Mouse (Mus musculus): ENCODE results near the gene Rprd1b. TPM values are rescaled to one million over a fixed set of nuclear protein-coding genes. Genes with fewer than 3 reads are reported as not detected.

The Rprd1b gene
- polyA plus RNA-seq (2011; ENCODE audit: insufficient read length, low read depth, missing spikeins): 20.8 and 24.1 TPM in 2 replicates

- H3K4me3 ChIP-seq (ENCODE audit: insufficient read depth, low read length): peak within 1 kb of the TSS; percentile 78
- peak; percentile 87 for TF ChIP-seq POLR2A (IDR thresholded peaks at IDR 0.05; ENCODE audit: low read depth, low read length)
- no peak for TF ChIP-seq CTCF (IDR thresholded peaks at IDR 0.05; ENCODE audit: borderline replicate concordance, insufficient read depth, low read length)
- H3K4me1 ChIP-seq (ENCODE audit: control insufficient read depth, insufficient read depth, low read length): peaks cover 8% of the 10 kb centered on the region; the same call in 1 of the 2 replicates
- peak within 1 kb of the TSS; percentile 72 for H3K27ac ChIP-seq (ENCODE audit: insufficient read depth, low read length)
Measured at GRCm38 (mm10) chr2:158028354-158028863, at the start of gene Rprd1b, which contains the start of gene Tti1. Gene Rprd1b (plus strand): TSS chr2:158028497. Gene Tti1 (minus strand): TSS chr2:158028433.

DNA sequence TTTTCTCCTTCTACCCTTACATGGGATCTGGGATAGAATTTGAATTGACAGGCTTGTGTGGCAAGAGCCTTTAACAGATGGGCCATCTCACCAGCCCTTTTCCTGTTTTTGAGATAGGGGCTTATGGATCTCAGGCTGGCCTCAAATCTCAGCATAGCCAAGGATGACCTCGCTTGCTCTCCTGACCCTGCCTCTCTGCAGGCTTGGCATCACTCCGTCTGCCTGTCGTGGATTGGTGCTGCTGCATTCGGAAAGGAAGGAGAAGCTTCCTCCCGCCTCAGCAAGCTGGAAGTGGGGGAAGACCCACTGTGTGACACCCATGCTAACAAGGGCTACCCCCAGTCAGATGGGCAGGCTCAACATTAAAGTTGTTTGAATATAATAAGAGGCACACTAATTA, 49.1 kb upstream of the Rprd1b start:
- peaks cover 2% of the 10 kb centered on the region; the same call in 1 of the 2 replicates for H3K4me1 ChIP-seq (ENCODE audit: control insufficient read depth, insufficient read depth, low read length)
- no peak overlapping the region for H3K27ac ChIP-seq (ENCODE audit: insufficient read depth, low read length)
- no peak for TF ChIP-seq POLR2A (IDR thresholded peaks at IDR 0.05; ENCODE audit: low read depth, low read length)
- no peak for TF ChIP-seq CTCF (IDR thresholded peaks at IDR 0.05; ENCODE audit: borderline replicate concordance, insufficient read depth, low read length)
- no peak overlapping the region for H3K4me3 ChIP-seq (ENCODE audit: insufficient read depth, low read length)

GRCm38 (mm10) chr2:157982727-157983126, 45.6 kb upstream of the Rprd1b start:
- no peak for TF ChIP-seq POLR2A (IDR thresholded peaks at IDR 0.05; ENCODE audit: low read depth, low read length)
- TF ChIP-seq CTCF (IDR thresholded peaks at IDR 0.05; ENCODE audit: borderline replicate concordance, insufficient read depth, low read length): no peak
- no peak overlapping the region for H3K4me3 ChIP-seq (ENCODE audit: insufficient read depth, low read length)
- peaks cover 2% of the 10 kb centered on the region; the same call in 1 of the 2 replicates for H3K4me1 ChIP-seq (ENCODE audit: control insufficient read depth, insufficient read depth, low read length)
- no peak overlapping the region for H3K27ac ChIP-seq (ENCODE audit: insufficient read depth, low read length)

DNA sequence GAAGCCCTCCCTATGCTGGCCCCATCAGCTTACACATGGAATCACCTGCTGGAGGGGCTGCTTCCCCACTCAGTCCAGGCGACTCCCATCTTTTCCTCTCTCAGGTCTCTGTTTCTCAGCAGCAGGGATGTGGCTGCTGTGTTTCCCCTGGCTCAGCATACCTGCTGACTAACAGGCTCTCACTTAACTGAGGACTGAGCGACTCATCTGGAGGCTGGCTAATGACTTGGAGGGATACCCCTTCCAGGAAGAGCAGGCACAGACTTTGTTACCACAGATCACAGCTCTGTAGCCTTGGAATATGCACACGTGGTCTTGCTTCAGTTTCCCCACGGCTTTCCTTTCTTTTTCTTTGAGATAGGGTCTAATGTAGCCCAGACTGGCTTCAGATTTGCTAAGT, 45.0 kb upstream of the Rprd1b start:
- TF ChIP-seq POLR2A (IDR thresholded peaks at IDR 0.05; ENCODE audit: low read depth, low read length): no peak
- no peak for TF ChIP-seq CTCF (IDR thresholded peaks at IDR 0.05; ENCODE audit: borderline replicate concordance, insufficient read depth, low read length)
- Histone ChIP-seq H3K4me1 (ENCODE audit: control insufficient read depth, insufficient read depth, low read length) (peaks cover 2% of the 10 kb centered on the region; the same call in 1 of the 2 replicates), H3K27ac (ENCODE audit: insufficient read depth, low read length) (no peak overlapping the region), H3K4me3 (ENCODE audit: insufficient read depth, low read length) (no peak overlapping the region)

DNA sequence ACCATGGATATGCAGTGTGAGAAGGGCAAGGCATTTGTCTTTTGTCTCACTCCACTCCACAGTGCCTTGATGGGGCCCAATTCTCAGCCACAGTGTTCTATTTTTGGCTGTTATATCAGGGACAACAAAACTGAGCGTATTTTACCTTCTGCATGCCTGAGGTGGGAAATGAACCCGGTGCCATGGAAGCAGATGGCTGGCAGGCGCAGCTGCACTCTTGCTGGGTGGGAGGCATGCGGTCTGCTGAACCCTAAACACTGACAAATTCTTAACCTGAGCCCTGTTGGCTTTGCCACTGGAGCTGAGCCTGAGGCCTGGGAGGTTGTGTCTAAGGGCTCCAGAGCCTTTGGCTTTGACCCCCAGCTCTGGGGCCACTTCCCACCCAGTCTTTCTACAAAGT, 42.7 kb upstream of the Rprd1b start:
- Histone ChIP-seq H3K4me3 (ENCODE audit: insufficient read depth, low read length) (no peak overlapping the region), H3K4me1 (ENCODE audit: control insufficient read depth, insufficient read depth, low read length) (peaks cover 2% of the 10 kb centered on the region; the same call in 1 of the 2 replicates), H3K27ac (ENCODE audit: insufficient read depth, low read length) (no peak overlapping the region)
- no peak for TF ChIP-seq POLR2A (IDR thresholded peaks at IDR 0.05; ENCODE audit: low read depth, low read length)
- TF ChIP-seq CTCF (IDR thresholded peaks at IDR 0.05; ENCODE audit: borderline replicate concordance, insufficient read depth, low read length): no peak

DNA sequence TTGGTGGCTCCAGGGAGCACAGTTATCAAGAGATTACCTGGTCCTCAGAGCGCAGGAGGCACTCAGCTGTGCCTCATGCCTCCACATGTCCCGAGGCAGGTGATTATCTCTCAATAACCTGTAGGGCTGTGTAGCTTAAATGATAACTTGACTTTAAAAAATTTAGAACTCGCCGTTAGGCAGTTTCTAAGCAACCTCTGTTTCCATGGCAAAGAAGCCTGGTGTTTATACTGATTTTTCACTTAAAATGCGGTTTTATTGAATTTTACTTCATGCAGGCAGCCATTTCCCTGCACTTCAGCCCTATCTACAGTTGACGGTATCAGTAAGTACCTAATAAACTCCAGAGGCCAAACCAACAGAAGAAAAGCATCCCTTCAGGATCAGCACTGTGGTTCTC, 42.1 kb upstream of the Rprd1b start:
- Histone ChIP-seq H3K4me3 (ENCODE audit: insufficient read depth, low read length) (no peak overlapping the region), H3K4me1 (ENCODE audit: control insufficient read depth, insufficient read depth, low read length) (peaks cover 2% of the 10 kb centered on the region; the same call in 1 of the 2 replicates), H3K27ac (ENCODE audit: insufficient read depth, low read length) (no peak overlapping the region)
- no peak for TF ChIP-seq CTCF (IDR thresholded peaks at IDR 0.05; ENCODE audit: borderline replicate concordance, insufficient read depth, low read length)
- TF ChIP-seq POLR2A (IDR thresholded peaks at IDR 0.05; ENCODE audit: low read depth, low read length): no peak

- Histone ChIP-seq H3K4me1 (ENCODE audit: control insufficient read depth, insufficient read depth, low read length) (no peaks in the 10 kb centered on the region), H3K27ac (ENCODE audit: insufficient read depth, low read length) (no peak overlapping the region), H3K4me3 (ENCODE audit: insufficient read depth, low read length) (no peak overlapping the region)
- no peak for TF ChIP-seq CTCF (IDR thresholded peaks at IDR 0.05; ENCODE audit: borderline replicate concordance, insufficient read depth, low read length)
- TF ChIP-seq POLR2A (IDR thresholded peaks at IDR 0.05; ENCODE audit: low read depth, low read length): no peak
Measured at GRCm38 (mm10) chr2:157988416-157989190, 39.7 kb upstream of the Rprd1b start.

DNA sequence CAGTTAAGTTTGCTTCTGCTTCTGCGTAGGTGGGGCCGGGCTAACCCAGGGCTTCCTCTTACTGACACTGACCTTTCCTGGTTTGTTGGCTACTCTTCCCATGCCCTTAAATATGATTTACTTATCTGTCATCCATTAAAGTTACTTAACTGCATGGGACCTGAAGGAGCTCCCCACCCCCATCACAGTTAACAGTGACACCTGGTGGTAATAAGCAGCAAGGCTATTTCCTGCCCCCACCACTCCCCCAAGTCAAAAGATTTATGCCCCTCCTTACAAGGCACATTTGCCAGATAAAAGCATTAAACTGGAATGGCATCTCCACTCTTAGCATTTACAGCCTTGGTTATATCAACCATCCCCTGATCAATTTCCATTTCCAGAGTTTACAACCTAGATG, 38.4 kb upstream of the Rprd1b start:
- Histone ChIP-seq H3K27ac (ENCODE audit: insufficient read depth, low read length) (no peak overlapping the region), H3K4me3 (ENCODE audit: insufficient read depth, low read length) (no peak overlapping the region), H3K4me1 (ENCODE audit: control insufficient read depth, insufficient read depth, low read length) (no peaks in the 10 kb centered on the region)
- no peak for TF ChIP-seq CTCF (IDR thresholded peaks at IDR 0.05; ENCODE audit: borderline replicate concordance, insufficient read depth, low read length)

DNA sequence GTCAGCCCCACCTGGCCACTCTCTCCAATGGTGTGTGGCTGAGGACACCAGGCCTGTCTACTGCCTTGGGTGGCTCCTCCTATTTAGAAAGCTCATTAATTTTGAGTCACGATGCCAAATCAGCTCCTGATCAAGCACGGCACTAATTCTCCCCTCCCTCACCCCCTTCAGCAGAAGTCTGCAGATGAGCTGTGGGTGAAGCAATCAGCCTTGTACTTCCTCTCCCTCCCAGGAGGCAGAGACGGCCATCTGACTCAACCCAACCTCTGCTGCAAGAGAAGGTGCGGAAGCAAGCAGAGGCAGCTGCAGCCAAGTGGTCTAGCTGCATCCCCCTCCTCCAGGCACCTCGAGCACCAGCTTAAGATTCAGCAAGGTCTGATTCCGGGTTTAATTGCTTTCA, 37.3 kb upstream of the Rprd1b start:
- Histone ChIP-seq H3K4me1 (ENCODE audit: control insufficient read depth, insufficient read depth, low read length) (no peaks in the 10 kb centered on the region), H3K27ac (ENCODE audit: insufficient read depth, low read length) (no peak overlapping the region), H3K4me3 (ENCODE audit: insufficient read depth, low read length) (no peak overlapping the region)
- no peak for TF ChIP-seq CTCF (IDR thresholded peaks at IDR 0.05; ENCODE audit: borderline replicate concordance, insufficient read depth, low read length)
- TF ChIP-seq POLR2A (IDR thresholded peaks at IDR 0.05; ENCODE audit: low read depth, low read length): no peak

DNA sequence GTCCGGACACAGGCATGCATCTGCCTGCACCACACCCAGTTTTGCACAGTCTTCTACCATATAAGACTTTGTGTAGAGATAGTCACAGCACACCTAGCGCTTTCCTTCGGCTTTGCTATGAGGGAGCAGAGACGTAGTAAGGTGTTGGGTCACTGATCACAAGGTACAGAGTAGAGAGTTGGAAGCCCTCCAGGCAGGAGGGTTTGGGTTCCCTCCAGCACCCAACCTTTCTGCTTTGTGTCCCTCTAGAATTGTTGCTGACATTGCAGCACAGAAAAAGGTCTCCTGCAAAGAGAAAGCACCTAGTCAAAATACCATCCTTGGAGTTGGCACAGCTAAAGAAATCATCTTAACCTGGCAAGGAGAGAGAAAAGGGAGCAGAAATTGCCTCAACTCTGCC, 35.8 kb upstream of the Rprd1b start:
- no peaks in the 10 kb centered on the region for H3K4me1 ChIP-seq (ENCODE audit: control insufficient read depth, insufficient read depth, low read length)
- H3K27ac ChIP-seq (ENCODE audit: insufficient read depth, low read length): no peak overlapping the region
- H3K4me3 ChIP-seq (ENCODE audit: insufficient read depth, low read length): no peak overlapping the region
- TF ChIP-seq CTCF (IDR thresholded peaks at IDR 0.05; ENCODE audit: borderline replicate concordance, insufficient read depth, low read length) (no peak), POLR2A (IDR thresholded peaks at IDR 0.05; ENCODE audit: low read depth, low read length) (no peak)
